Mouse (Mus musculus): ENCODE measurements around the gene Cdc37.

- no peak for TF ChIP-seq CTCF (IDR thresholded peaks at IDR 0.05; ENCODE audit: insufficient read depth, low read length)
- TF ChIP-seq POLR2A (IDR thresholded peaks at IDR 0.05; ENCODE audit: borderline replicate concordance, extremely low read depth, low read depth, low read length): no peak
Observed at GRCm38 (mm10) chr9:21125502-21126258, 24.1 kb downstream of the Cdc37 start.

All from lung, adult 2 months (tissue).